Mouse (Mus musculus) right cerebral cortex, adult 18-20 months (tissue): ENCODE results near the gene Gm6482.
"Not testable (repeated sequence)": the region's sequence is repeated elsewhere in the genome, so short reads cannot be mapped to it uniquely, and the experiment has no call there.

ENCODE experiments used
- DNase-seq: peaks from one replicate; pipeline ENCODE4 v3.0.0; 2022; ENCODE audit warnings: mixed read lengths

Gene Gm6482

GRCm38 (mm10) chr14:41408181-41408580 is at the start of gene Gm6482:
Gm6482 (minus strand) TSS chr14:41408281.
- not testable (repeated sequence) for DNase-seq

- not testable (repeated sequence) for DNase-seq
Measured at GRCm38 (mm10) chr14:41453418-41453817, 45.3 kb upstream of the Gm6482 start, which contains the start of gene Gm7954. Gm7954 (minus strand) TSS chr14:41453518.

GRCm38 (mm10) chr14:41425393-41426075 is 17.5 kb upstream of the Gm6482 start:
- peak; percentile 39 for DNase-seq

- not testable (repeated sequence) for DNase-seq
Measured at GRCm38 (mm10) chr14:41424694-41425093, 16.6 kb upstream of the Gm6482 start.

- not testable (repeated sequence) for DNase-seq
Measured at GRCm38 (mm10) chr14:41386279-41386678, 21.8 kb downstream of the Gm6482 start, which contains the start of gene Gm7945. Gm7945 (minus strand) TSS chr14:41386379.
